Mouse (Mus musculus): ENCODE measurements around the gene C1qtnf2.

DNA sequence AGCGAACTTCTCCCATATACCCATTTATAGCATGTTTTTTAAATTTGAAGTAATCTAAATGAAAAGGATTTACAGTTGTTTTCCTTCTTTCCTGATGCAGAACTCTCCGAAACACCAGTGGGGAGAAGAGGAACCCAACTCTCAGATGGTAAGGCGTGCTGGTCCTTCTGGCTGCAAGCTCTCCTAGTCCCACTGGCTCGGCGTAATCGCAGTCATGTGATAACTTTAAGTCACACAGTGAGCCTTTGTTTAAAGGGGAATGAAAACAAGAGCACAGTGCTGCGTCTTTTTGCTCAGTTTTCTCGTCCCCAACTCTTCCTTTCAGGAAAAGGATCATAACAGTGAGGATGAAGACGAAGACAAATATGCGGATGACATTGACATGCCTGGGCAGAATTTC, 33.0 kb upstream of the C1qtnf2 start:
- TF ChIP-seq CTCF (IDR thresholded peaks at IDR 0.05) (no peak), POLR2A (IDR thresholded peaks at IDR 0.05; ENCODE audit: insufficient read depth, low read depth, low read length) (no peak)

All from heart, adult 2 months (tissue).